Comparison of ENCODE assay signal across 29 mouse cellular contexts in the genomic region with DNA sequence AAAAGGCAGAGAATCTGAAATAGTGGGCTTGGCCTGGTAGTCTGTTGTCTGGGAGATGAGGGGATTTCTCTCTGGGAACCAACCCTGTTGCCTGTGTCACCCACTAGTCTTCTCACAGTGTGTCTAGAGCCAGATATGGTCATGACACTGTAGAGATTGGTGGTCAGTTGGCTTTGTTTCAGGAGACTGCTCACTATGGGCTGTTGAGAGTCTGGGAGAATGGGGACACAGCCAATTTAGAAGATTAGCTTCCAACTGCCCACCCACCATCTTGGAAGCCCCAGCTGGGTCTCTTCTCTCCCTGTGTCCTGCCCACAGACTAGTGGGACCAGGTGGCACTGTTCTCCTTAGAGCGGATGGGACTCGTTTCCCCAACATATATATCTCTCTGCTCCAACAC.
DNase-seq lines count a peak whose midpoint lies in the region; ATAC-seq lines count a peak whose summit lies in the region.
"Had no signal": no experiment of that assay in that cellular context is flagged by ENCODE, and none has a peak within 500 bp of the region (broad histone marks: within the 10 kb centered on the region; RNA-seq: fewer than 3 reads in every experiment).

No protein-coding gene starts in this region.

- 0 out of 2 replicates have a peak, but pooled peaks have one; percentile 17 for ATAC-seq in lung, embryonic 16.5 days (ENCODE audit: low read depth)
- ATAC-seq: forebrain, postnatal 0 days; intestine, embryonic 16.5 days had no signal

- no peaks in the 10 kb centered on the region for H3K27me3 ChIP-seq in lung, embryonic 16.5 days (ENCODE audit: control insufficient read depth, insufficient read depth, low read depth, low read length)
- H3K27me3 ChIP-seq: embryonic facial prominence, embryonic 15.5 days; forebrain, embryonic 12.5 days; hindbrain, embryonic 12.5 days; lung, embryonic 15.5 days had no signal

- H3K4me3 ChIP-seq in lung, embryonic 16.5 days (ENCODE audit: low read length): no peak overlapping the region
- H3K4me3 ChIP-seq: embryonic facial prominence, embryonic 10.5 days; embryonic facial prominence, embryonic 15.5 days; forebrain, embryonic 12.5 days; hindbrain, embryonic 12.5 days; lung, embryonic 15.5 days had no signal

- no peaks in the 10 kb centered on the region for H3K36me3 ChIP-seq in lung, embryonic 16.5 days (ENCODE audit: control insufficient read depth, insufficient read depth, low read length)
- H3K36me3 ChIP-seq: embryonic facial prominence, embryonic 10.5 days; embryonic facial prominence, embryonic 15.5 days; forebrain, embryonic 12.5 days; G1E; hindbrain, embryonic 12.5 days; lung, embryonic 15.5 days had no signal

- H3K27ac ChIP-seq in lung, embryonic 16.5 days (ENCODE audit: low read length): no peak overlapping the region
- H3K27ac ChIP-seq: embryonic facial prominence, embryonic 10.5 days; embryonic facial prominence, embryonic 15.5 days; forebrain, embryonic 12.5 days; hindbrain, embryonic 12.5 days; kidney, postnatal 0 days; liver, embryonic 14.5 days; lung, embryonic 15.5 days; stomach, postnatal 0 days had no signal

- H3K9ac ChIP-seq in lung, embryonic 16.5 days (ENCODE audit: low read length): no peak overlapping the region
- H3K9ac ChIP-seq: embryonic facial prominence, embryonic 15.5 days; forebrain, embryonic 12.5 days; forebrain, postnatal 0 days; hindbrain, embryonic 12.5 days; liver, embryonic 14.5 days; lung, embryonic 15.5 days had no signal

- DNase-seq in cerebellum, postnatal 14 days: peak; percentile 23 to 31
- no peak for DNase-seq in cerebellum, adult 11-12 months
- DNase-seq in layer of hippocampus, adult 8-10 months (ENCODE audit: low spot score in 2 of 2): peak; percentile 18
- no peak for DNase-seq in layer of hippocampus, adult 9-10 months (ENCODE audit: low spot score)
- DNase-seq in lung, postnatal 4 days: no peak
- peak; percentile 17 to 40 for DNase-seq in layer of hippocampus, postnatal 14 days (ENCODE audit: low spot score in 2 of 2)
- DNase-seq: adrenal gland, adult 8-10 months; cerebellum, adult 11 months; cerebellum, postnatal 25 days; forebrain, postnatal 0 days; heart, postnatal 14 days; kidney, adult 8-10 months; kidney, postnatal 4 days; liver; midbrain, embryonic 14.5 days; right cerebral cortex, postnatal 4 days; thymus, adult 18-20 months; thymus, postnatal 25 days had no signal

- no peak overlapping the region for H3K4me2 ChIP-seq in lung, embryonic 16.5 days (ENCODE audit: low read depth, low read length)
- H3K4me2 ChIP-seq: embryonic facial prominence, embryonic 15.5 days; forebrain, embryonic 12.5 days; hindbrain, embryonic 12.5 days; lung, embryonic 15.5 days had no signal

- no peaks in the 10 kb centered on the region for H3K9me3 ChIP-seq in lung, embryonic 16.5 days (ENCODE audit: control insufficient read depth, low read length)
- H3K9me3 ChIP-seq: embryonic facial prominence, embryonic 10.5 days; embryonic facial prominence, embryonic 15.5 days; forebrain, embryonic 12.5 days; hindbrain, embryonic 12.5 days; lung, embryonic 15.5 days had no signal

- peaks cover 2% of the 10 kb centered on the region; the same call in 1 of the 2 replicates for H3K4me1 ChIP-seq in lung, embryonic 16.5 days (replicated peaks; ENCODE audit: control insufficient read depth, insufficient read depth, low read length)
- H3K4me1 ChIP-seq: hindbrain, embryonic 12.5 days; lung, embryonic 15.5 days had no signal

- 67% methylated on average over 2 of the region's 2 CpGs for WGBS in lung, embryonic 16.5 days

Comparison
In these comparisons a context has a peak if more than half of its experiments do, and no peak if none do; other contexts are left out.
1. DNase-seq: peak in cerebellum, postnatal 14 days (2 of 2), layer of hippocampus, adult 8-10 months (2 of 2) and layer of hippocampus, postnatal 14 days (2 of 2); none in cerebellum, adult 11-12 months (single experiment), layer of hippocampus, adult 9-10 months (single experiment) and lung, postnatal 4 days (0 of 2).